In genomic region chr2:32720681-32721229, GRCm38 (mm10) we compare ENCODE assay signal across 8 mouse cellular contexts. TPM values are rescaled to one million over a fixed set of nuclear protein-coding genes. Genes with fewer than 3 reads are reported as not detected.
A peak's percentile ranks its signal among the peaks of the same experiment; 100 is the strongest.
DNase-seq lines count a peak whose midpoint lies in the region; ATAC-seq lines count a peak whose summit lies in the region.

Sh2d3c (plus strand) TSS chr2:32721055.

- H3K4me1 ChIP-seq in kidney, embryonic 16.5 days (ENCODE audit: insufficient read depth, low read length) = peaks cover 18% of the 10 kb centered on the region
- peaks cover 20% of the 10 kb centered on the region; the same call in 1 of the 2 replicates for H3K4me1 ChIP-seq in embryonic facial prominence, embryonic 14.5 days (ENCODE audit: control insufficient read depth, insufficient read depth, low read length)
- H3K4me1 ChIP-seq in hindbrain, embryonic 10.5 days (replicated peaks) = peaks cover 30% of the 10 kb centered on the region
- no peaks in the 10 kb centered on the region for H3K4me1 ChIP-seq in midbrain, embryonic 11.5 days (ENCODE audit: control insufficient read depth, insufficient read depth, low read length)

- peak within 1 kb of the TSS; percentile 19 for H3K4me3 ChIP-seq in kidney, embryonic 16.5 days (ENCODE audit: low read length)
- peak within 1 kb of the TSS; percentile 11 for H3K4me3 ChIP-seq in embryonic facial prominence, embryonic 14.5 days (ENCODE audit: low read depth, low read length)
- no peak within 1 kb of the TSS for H3K4me3 ChIP-seq in hindbrain, embryonic 10.5 days
- no peak within 1 kb of the TSS for H3K4me3 ChIP-seq in midbrain, embryonic 11.5 days (ENCODE audit: low read depth, low read length)

- 0 out of 2 replicates have a peak, but pooled peaks cover 2% of the 10 kb centered on the region for H3K9me3 ChIP-seq in kidney, embryonic 16.5 days (ENCODE audit: low read length)
- no peaks in the 10 kb centered on the region for H3K9me3 ChIP-seq in embryonic facial prominence, embryonic 14.5 days (ENCODE audit: control insufficient read depth, low read length)
- 0 out of 2 replicates have a peak, but pooled peaks cover 3% of the 10 kb centered on the region for H3K9me3 ChIP-seq in hindbrain, embryonic 10.5 days
- no peaks in the 10 kb centered on the region for H3K9me3 ChIP-seq in midbrain, embryonic 11.5 days (ENCODE audit: control insufficient read depth, low read length)

- peak within 1 kb of the TSS; percentile 60 for H3K27ac ChIP-seq in kidney, embryonic 16.5 days (ENCODE audit: low read length)
- H3K27ac ChIP-seq in embryonic facial prominence, embryonic 14.5 days (replicated peaks; ENCODE audit: low read depth, low read length) = peak within 1 kb of the TSS; percentile 35
- H3K27ac ChIP-seq in hindbrain, embryonic 10.5 days = peak within 1 kb of the TSS; percentile 65
- H3K27ac ChIP-seq in midbrain, embryonic 11.5 days (ENCODE audit: low read depth, low read length) = no peak within 1 kb of the TSS

- H3K36me3 ChIP-seq in kidney, embryonic 16.5 days (ENCODE audit: insufficient read depth, low read length) = no peaks in the 10 kb centered on the region
- H3K36me3 ChIP-seq in embryonic facial prominence, embryonic 14.5 days (ENCODE audit: control insufficient read depth, insufficient read depth, low read length) = no peaks in the 10 kb centered on the region
- no peaks in the 10 kb centered on the region for H3K36me3 ChIP-seq in hindbrain, embryonic 10.5 days
- H3K36me3 ChIP-seq in midbrain, embryonic 11.5 days (ENCODE audit: control insufficient read depth, insufficient read depth, low read length) = no peaks in the 10 kb centered on the region

- peak within 1 kb of the TSS; percentile 54 for H3K9ac ChIP-seq in kidney, embryonic 16.5 days (replicated peaks; ENCODE audit: low read length)
- H3K9ac ChIP-seq in embryonic facial prominence, embryonic 14.5 days (ENCODE audit: low read depth, low read length) = peak within 1 kb of the TSS; percentile 38
- H3K9ac ChIP-seq in midbrain, embryonic 11.5 days (ENCODE audit: low read length) = no peak within 1 kb of the TSS

- intact Hi-C loops in left cerebral cortex, postnatal 25 days (cut with DNase I) = no loop called here

- ATAC-seq in kidney, embryonic 16.5 days (ENCODE audit: low FRiP score, low TSS enrichment) = peak; percentile 67
- peak; percentile 53 for ATAC-seq in embryonic facial prominence, embryonic 14.5 days (ENCODE audit: low read depth)
- no peak for ATAC-seq in midbrain, embryonic 11.5 days (ENCODE audit: low FRiP score)
- no peak for ATAC-seq in megakaryocyte-erythroid progenitor cell, adult 5-6 weeks (replicated peaks; ENCODE audit: low FRiP score, low TSS enrichment, poor library complexity, severe bottlenecking)

- no peaks in the 10 kb centered on the region for H3K27me3 ChIP-seq in kidney, embryonic 16.5 days (ENCODE audit: insufficient read depth, low read length)
- no peaks in the 10 kb centered on the region for H3K27me3 ChIP-seq in embryonic facial prominence, embryonic 14.5 days (replicated peaks; ENCODE audit: control insufficient read depth, insufficient read depth, low read length)
- H3K27me3 ChIP-seq in hindbrain, embryonic 10.5 days (ENCODE audit: insufficient read depth, poor library complexity, severe bottlenecking) = no peaks in the 10 kb centered on the region
- no peaks in the 10 kb centered on the region for H3K27me3 ChIP-seq in midbrain, embryonic 11.5 days (ENCODE audit: control insufficient read depth, insufficient read depth, low read length)

- DNase-seq in kidney, adult 8-10 months = no peak
- peak; percentile 74 for DNase-seq in embryonic facial prominence, embryonic 14.5 days (ENCODE audit: low spot score)
- DNase-seq in hindbrain, embryonic 10.5 days (ENCODE audit: low spot score) = no peak
- no peak for DNase-seq in left cerebral cortex, postnatal 25 days (ENCODE audit: low spot score in 2 of 2)
- no peak for DNase-seq in midbrain, embryonic 11.5 days (ENCODE audit: low spot score, missing footprints)
- peak; percentile 48 to 54 for DNase-seq in thymus, postnatal 10 days (ENCODE audit: low spot score in 2 of 2)

- WGBS in kidney, embryonic 16.5 days = 23% methylated on average over 8 of the region's 8 CpGs
- 30% methylated on average over 8 of the region's 8 CpGs for WGBS in embryonic facial prominence, embryonic 14.5 days
- 52% methylated on average over 8 of the region's 8 CpGs for WGBS in hindbrain, embryonic 10.5 days
- WGBS in midbrain, embryonic 11.5 days = 70% methylated on average over 8 of the region's 8 CpGs

- peak within 1 kb of the TSS; percentile 42 for H3K4me2 ChIP-seq in kidney, embryonic 16.5 days (replicated peaks; ENCODE audit: low read depth, low read length)
- H3K4me2 ChIP-seq in embryonic facial prominence, embryonic 14.5 days (ENCODE audit: low read depth, low read length) = peak within 1 kb of the TSS; percentile 42
- H3K4me2 ChIP-seq in midbrain, embryonic 11.5 days = no peak within 1 kb of the TSS

RNA-seq across cellular contexts. Expression of gene Sh2d3c, which starts in this region (rescaled TPM):
- 41.5 and 44.2 TPM in 2 replicates for polyA plus RNA-seq in kidney, embryonic 16.5 days (2015; fragmentation: Nextera tagmentation; extraction: Ambion mirVana)
- 21.7 and 28.3 TPM in 2 replicates for polyA plus RNA-seq in embryonic facial prominence, embryonic 14.5 days (2014; fragmentation: Nextera tagmentation; extraction: Ambion mirVana)
- polyA plus RNA-seq in hindbrain, embryonic 10.5 days (2016; fragmentation: Nextera tagmentation; extraction: Ambion mirVana) = 27.6 and 39.1 TPM in 2 replicates
- total RNA-seq in left cerebral cortex, postnatal 25 days (2021) = 10 to 100 TPM; 27.8 to 30.8 TPM
- polyA plus RNA-seq in midbrain, embryonic 11.5 days (2014; fragmentation: Nextera tagmentation; extraction: Ambion mirVana) = 23.4 and 25.5 TPM in 2 replicates
- 2.5 and 5.4 TPM in 2 replicates for total RNA-seq in megakaryocyte-erythroid progenitor cell, adult 5-6 weeks (2014; fragmentation: Nextera tagmentation)
- 1.1 and 1.4 TPM in 2 replicates for total RNA-seq in megakaryocyte-erythroid progenitor cell, adult 5-6 weeks (2017)

Comparison
In these comparisons a context has a peak if more than half of its experiments do, and no peak if none do; other contexts are left out.
1. RNA of gene Sh2d3c (total RNA-seq): 27.8 to 30.8 TPM in left cerebral cortex, postnatal 25 days; 1.1 to 5.4 TPM in megakaryocyte-erythroid progenitor cell, adult 5-6 weeks; every median in the first group is over 4 times any median in the second.
2. ATAC-seq: peak in kidney, embryonic 16.5 days (single experiment) and embryonic facial prominence, embryonic 14.5 days (single experiment); none in midbrain, embryonic 11.5 days (single experiment) and megakaryocyte-erythroid progenitor cell, adult 5-6 weeks (single experiment).
3. H3K4me3 ChIP-seq: peak in kidney, embryonic 16.5 days (single experiment) and embryonic facial prominence, embryonic 14.5 days (single experiment); none in hindbrain, embryonic 10.5 days (single experiment) and midbrain, embryonic 11.5 days (single experiment).
4. DNase-seq: peak in embryonic facial prominence, embryonic 14.5 days (single experiment) and thymus, postnatal 10 days (2 of 2); none in kidney, adult 8-10 months (0 of 2), hindbrain, embryonic 10.5 days (single experiment), left cerebral cortex, postnatal 25 days (0 of 2) and midbrain, embryonic 11.5 days (single experiment).